Mouse (Mus musculus) E14TG2a.4 (cell line): ENCODE data around the gene Chst5.

Experiments
- H3K27me3 ChIP-seq: 2 replicates; pipeline ENCODE4 v1.6.1; 2014; ENCODE audit warnings: low read length, control low read depth; ENCODE audit not compliant: insufficient read depth
- H3K36me3 ChIP-seq: 2 replicates; pipeline ENCODE4 v1.6.1; 2014; ENCODE audit warnings: low read length, control low read depth; ENCODE audit not compliant: insufficient read depth
- H3K4me1 ChIP-seq: replicated peaks from 2 replicates; pipeline ENCODE4 v1.6.1; 2014; ENCODE audit warnings: low read depth, low read length, control low read depth
- H3K4me3 ChIP-seq: replicated peaks from 2 replicates; pipeline ENCODE4 v1.5.1; 2014; ENCODE audit warnings: mild to moderate bottlenecking, low read length
- H3K9me3 ChIP-seq: 2 replicates; pipeline ENCODE4 v1.6.1; 2014; ENCODE audit warnings: low read length, control low read depth
- CTCF ChIP-seq: conservative IDR thresholded peaks from 2 replicates; pipeline ENCODE4 v1.5.1; 2014; ENCODE audit warnings: low read length
- NANOG ChIP-seq: IDR thresholded peaks from 2 replicates; pipeline ENCODE4 v1.6.1; 2014; ENCODE audit warnings: borderline replicate concordance, low read length, mixed read lengths
- POU5F1 ChIP-seq: IDR thresholded peaks from 2 replicates; pipeline ENCODE4 v1.6.1; 2014; ENCODE audit warnings: low read length, borderline replicate concordance

Gene Chst5

DNA sequence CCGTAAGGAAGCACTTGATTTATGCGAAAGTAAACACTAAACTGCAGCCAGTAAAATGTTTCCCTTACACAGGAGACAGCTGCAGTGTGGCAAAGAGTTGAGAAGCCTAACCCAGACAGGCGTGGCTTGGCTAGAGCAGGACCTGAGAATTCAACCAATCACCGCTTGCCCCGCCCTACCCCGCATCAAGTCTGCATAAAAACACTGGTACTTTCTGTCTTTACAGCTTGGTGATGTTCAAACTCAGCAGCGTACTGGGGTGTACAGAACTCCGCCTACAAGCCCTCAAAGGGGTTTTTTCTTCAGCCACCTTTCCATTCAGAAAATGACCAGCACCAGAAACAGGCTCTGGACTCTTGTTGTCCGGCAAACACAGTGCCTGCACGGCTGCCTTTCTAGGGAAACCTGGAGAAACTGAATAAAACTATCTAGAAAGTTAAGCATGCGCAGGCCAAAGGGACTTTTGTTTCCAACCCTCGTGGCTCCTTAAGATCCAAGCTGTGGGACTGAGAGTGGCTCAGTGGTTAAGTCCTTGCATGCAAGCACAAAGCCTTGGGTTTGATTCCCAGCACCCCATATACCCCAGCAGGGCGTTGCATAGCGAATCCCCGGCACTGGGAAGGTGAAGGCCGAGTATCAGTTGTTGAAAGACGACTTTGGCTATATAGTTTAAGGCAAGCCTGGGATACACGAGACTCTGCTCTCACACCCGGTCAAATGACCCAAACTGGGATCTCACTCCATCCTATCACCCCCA lies 22.5 kb upstream of the Chst5 start:
- peak overlapping the region; percentile 94 for H3K4me3 ChIP-seq
- H3K9me3 ChIP-seq = no peaks in the 10 kb centered on the region
- peaks cover 29% of the 10 kb centered on the region for H3K36me3 ChIP-seq
- TF ChIP-seq POU5F1 = no peak
- no peak for TF ChIP-seq NANOG
- TF ChIP-seq CTCF = no peak
- peaks cover 81% of the 10 kb centered on the region for H3K4me1 ChIP-seq
- H3K27me3 ChIP-seq = no peaks in the 10 kb centered on the region

DNA sequence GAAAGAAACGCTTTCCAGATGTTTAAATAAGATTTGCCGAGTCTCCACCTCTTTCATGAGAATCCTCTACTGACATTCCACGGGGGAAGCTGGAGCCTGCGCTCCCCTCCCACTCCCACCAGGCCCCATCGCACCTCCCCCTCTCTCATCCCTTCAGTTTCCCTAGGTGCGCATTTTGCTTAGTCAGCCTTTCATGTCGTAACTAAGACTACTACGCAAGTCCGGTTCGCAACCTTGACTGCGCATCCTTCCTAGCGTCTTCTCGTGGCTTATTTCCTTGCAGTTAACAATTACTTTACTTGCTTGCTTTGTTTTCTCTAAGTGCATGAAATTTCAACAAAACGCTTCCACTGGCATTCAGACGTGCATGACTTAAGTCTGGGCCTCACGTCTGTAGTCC lies 21.5 kb upstream of the Chst5 start:
- Histone ChIP-seq H3K4me3 (peak overlapping the region; percentile 94; the same call in 1 of the 2 replicates), H3K36me3 (peaks cover 39% of the 10 kb centered on the region), H3K4me1 (peaks cover 70% of the 10 kb centered on the region), H3K27me3 (no peaks in the 10 kb centered on the region), H3K9me3 (no peaks in the 10 kb centered on the region)
- no peak for TF ChIP-seq POU5F1
- TF ChIP-seq CTCF = no peak

DNA sequence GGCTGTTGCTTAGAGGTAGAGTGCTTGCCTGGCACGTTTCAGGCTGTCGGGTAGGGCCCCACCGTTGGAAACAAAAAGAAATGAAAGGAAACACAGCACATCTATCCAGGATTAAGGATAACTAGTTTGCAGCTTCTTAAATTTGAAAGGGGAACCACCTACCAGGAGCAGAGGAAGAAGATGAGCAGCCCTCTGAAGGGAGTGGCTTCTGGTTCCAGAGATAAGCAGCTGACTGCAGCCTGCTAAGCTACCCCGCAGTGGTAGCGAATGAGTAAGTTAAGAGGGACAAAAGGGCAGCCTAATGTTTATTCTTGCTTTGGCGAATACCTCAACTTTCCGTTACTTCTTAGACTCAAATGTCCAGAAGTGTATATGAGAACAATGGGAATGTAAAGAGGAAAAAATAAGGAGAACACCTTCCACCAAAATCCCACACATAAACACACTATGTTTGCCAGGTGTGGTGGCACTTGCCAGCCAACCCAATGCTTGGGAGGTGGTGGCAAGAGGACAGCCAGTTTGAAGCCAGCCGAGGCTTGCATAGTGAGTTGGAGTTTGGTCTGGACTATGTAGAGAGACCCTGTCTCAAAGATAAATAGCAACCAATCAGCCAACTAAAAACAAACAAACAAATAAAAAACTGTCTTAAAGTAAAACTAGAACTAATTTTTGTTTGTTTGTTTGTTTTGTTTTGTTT lies 19.5 kb upstream of the Chst5 start:
- no peak for TF ChIP-seq CTCF
- no peak for TF ChIP-seq POU5F1
- TF ChIP-seq NANOG = no peak
- peaks cover 63% of the 10 kb centered on the region for H3K4me1 ChIP-seq
- no peak overlapping the region for H3K4me3 ChIP-seq
- H3K36me3 ChIP-seq = peaks cover 49% of the 10 kb centered on the region
- H3K27me3 ChIP-seq = no peaks in the 10 kb centered on the region
- no peaks in the 10 kb centered on the region for H3K9me3 ChIP-seq

DNA sequence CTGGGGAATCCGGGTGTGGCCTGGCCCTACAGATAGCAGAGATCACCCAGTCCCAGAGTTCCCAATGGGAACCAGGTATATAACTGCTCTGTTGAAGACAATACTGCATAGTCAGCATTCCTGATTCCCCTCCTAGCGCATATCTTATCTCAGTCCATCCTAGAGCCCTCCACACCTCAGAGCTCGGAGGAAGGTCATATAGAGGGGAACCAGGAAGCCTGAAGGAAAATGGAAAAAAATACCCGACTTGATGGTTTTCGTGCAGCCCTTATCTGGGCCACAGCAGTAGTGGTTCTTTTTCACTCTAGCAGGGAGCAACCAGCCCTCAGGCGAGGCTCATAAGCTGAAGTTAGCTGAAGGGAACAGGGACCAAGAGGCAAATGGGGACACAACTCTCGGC lies 14.7 kb upstream of the Chst5 start:
- Histone ChIP-seq H3K4me1 (peaks cover 63% of the 10 kb centered on the region), H3K4me3 (no peak overlapping the region), H3K27me3 (no peaks in the 10 kb centered on the region), H3K36me3 (peaks cover 34% of the 10 kb centered on the region), H3K9me3 (no peaks in the 10 kb centered on the region)
- TF ChIP-seq NANOG (no peak), CTCF (no peak), POU5F1 (no peak)

DNA sequence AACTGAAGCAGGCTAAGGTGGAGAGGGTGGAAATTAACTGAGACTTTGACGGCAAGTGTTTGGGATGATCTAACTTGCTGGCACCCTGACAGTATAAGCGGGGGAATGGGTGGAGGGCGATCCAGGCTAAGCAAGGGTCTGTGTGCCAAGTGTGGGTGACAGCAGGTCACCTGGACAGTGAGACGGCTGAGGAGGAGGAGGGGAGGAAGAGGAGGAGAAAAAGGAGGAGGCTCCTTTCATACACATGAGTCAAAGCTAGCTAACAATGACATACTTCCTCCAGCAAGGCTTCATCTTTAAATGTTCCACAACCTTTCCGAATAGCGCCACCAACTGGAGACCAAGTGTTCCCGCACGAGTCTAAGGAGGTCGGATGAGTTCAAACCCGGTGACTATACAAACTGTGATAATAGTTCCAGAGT lies 13.1 kb upstream of the Chst5 start:
- H3K27me3 ChIP-seq = no peaks in the 10 kb centered on the region
- peaks cover 53% of the 10 kb centered on the region for H3K4me1 ChIP-seq
- no peak overlapping the region for H3K4me3 ChIP-seq
- H3K9me3 ChIP-seq = no peaks in the 10 kb centered on the region
- no peak for TF ChIP-seq POU5F1
- TF ChIP-seq NANOG = no peak
- peak; percentile 85 for TF ChIP-seq CTCF
- peaks cover 26% of the 10 kb centered on the region for H3K36me3 ChIP-seq

DNA sequence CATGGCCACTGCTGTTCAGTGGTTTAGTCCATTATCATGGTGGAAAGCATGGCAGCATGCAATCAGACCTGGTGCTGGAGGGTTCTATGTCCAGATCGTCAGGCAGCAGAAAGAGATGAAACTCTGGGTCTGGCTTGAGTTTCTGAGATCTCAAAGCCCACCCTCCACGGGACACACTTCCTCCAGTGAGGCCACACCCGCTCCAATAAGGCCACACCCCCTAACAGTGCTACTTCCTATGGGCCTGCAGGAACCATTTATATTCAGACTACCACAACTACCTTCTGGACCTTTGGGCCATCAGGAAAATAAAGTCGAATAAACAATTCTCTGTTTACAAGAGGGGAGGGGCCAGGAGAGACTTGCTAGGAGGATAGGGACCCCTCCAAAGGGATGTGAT lies 10.7 kb upstream of the Chst5 start:
- Histone ChIP-seq H3K9me3 (no peaks in the 10 kb centered on the region), H3K36me3 (peaks cover 31% of the 10 kb centered on the region), H3K4me3 (peak overlapping the region; percentile 30; the same call in 1 of the 2 replicates), H3K27me3 (no peaks in the 10 kb centered on the region), H3K4me1 (peaks cover 52% of the 10 kb centered on the region)
- no peak for TF ChIP-seq NANOG
- TF ChIP-seq POU5F1 = no peak
- no peak for TF ChIP-seq CTCF

DNA sequence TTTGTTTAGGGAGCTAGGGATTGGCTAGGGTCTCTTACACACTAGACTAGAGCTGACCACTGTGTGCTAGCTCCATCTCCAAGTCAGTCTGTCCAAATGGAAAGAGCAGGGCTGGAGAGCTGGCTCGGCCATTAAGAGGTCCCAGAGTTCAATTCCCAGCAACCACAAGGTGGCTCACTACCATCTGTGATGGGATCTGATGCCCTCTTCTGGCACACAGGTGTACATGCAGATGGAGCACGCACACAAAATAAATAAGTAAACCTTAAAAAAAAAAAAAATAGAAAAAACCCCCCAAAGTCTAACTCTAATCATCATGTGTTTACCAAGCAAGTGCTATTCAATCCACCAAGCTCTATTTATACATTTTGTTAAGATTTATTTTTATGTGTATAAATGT lies 9.4 kb upstream of the Chst5 start:
- no peak for TF ChIP-seq POU5F1
- TF ChIP-seq NANOG = no peak
- peak; percentile 76 for TF ChIP-seq CTCF
- peaks cover 52% of the 10 kb centered on the region for H3K4me1 ChIP-seq
- no peaks in the 10 kb centered on the region for H3K27me3 ChIP-seq
- H3K4me3 ChIP-seq = no peak overlapping the region
- H3K36me3 ChIP-seq = peaks cover 39% of the 10 kb centered on the region
- H3K9me3 ChIP-seq = no peaks in the 10 kb centered on the region

DNA sequence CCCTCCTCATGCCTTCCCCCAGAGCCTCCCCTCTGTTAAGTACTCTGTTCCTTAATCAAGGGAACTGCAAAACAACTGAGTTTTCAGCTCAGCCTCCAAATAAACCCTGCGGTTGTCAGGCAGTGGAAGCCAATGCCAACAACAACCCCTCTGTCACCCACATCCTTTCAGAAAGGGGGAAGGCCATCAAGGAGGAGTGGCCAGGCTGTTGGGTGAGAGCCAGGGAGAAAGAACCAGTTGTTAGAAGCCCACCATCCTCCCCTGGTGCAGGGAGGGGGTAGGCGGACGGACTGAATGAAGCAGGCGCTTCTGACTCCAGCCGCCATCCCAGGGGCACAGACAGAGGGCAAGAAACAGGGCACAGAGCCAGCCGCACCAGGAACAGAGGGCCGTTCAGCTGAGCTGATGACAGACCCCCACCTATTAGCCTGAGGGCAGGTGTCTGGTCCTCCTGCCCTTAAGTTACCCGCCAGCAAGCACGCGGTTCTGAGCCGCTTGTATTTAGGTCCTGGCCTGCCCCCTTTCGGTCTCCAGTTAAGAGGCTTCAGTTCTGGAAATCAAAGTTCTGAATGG lies 2.7 kb upstream of the Chst5 start:
- no peak for TF ChIP-seq POU5F1
- TF ChIP-seq NANOG = no peak
- no peak for TF ChIP-seq CTCF
- Histone ChIP-seq H3K4me1 (peaks cover 62% of the 10 kb centered on the region), H3K27me3 (peaks cover 20% of the 10 kb centered on the region), H3K4me3 (peak overlapping the region; percentile 69), H3K9me3 (no peaks in the 10 kb centered on the region), H3K36me3 (peaks cover 52% of the 10 kb centered on the region)
